ENCODE assay signal across 8 mouse cellular contexts in the genomic region with DNA sequence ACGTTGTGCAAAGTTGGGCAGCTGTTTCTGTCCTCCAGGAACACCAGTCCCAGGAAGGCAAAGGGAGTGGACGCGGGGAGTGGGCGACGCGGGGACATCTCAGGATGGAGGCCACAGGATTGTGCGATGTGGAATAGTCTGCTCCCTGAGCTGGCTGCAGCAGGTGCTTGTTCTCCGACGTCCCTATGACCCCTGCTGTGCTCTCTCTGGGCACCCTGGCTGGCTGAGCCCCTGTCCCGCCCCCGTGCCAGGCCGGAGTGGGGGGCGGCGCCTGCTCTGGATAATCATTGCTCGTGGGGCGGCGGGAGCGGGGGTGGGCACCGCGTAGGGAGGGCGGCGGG. TPM values are rescaled to one million over a fixed set of nuclear protein-coding genes. Genes with fewer than 3 reads are reported as not detected.
DNase-seq lines count a peak whose midpoint lies in the region; ATAC-seq and TF ChIP-seq lines count a peak whose summit lies in the region.

A gene (plus strand): TSS at position 280 of the 341 bp plus-strand sequence.

- peak within 1 kb of the TSS; percentile 89 for H3K4me2 ChIP-seq in heart, embryonic 13.5 days
- H3K4me2 ChIP-seq in hindbrain, embryonic 13.5 days, result peak within 1 kb of the TSS; percentile 77
- H3K4me2 ChIP-seq in liver, embryonic 15.5 days, result peak within 1 kb of the TSS; percentile 62

- intact Hi-C loops in heart, postnatal 36 days (cut with DNase I), result loop anchor here (5.0 kb wide), 1 partner anchor 70 kb away; no protein-coding TSS in a partner anchor

- no peak for TF ChIP-seq POLR2A in bone marrow macrophage, adult 2 months (IDR thresholded peaks at IDR 0.05; ENCODE audit: borderline replicate concordance, low read depth, low read length)

- peak within 1 kb of the TSS; percentile 58 for H3K4me3 ChIP-seq in heart, embryonic 13.5 days
- H3K4me3 ChIP-seq in bone marrow macrophage, adult 2 months (ENCODE audit: insufficient read depth, low read length), result peak within 1 kb of the TSS; percentile 23; the same call in 1 of the 2 replicates
- H3K4me3 ChIP-seq in hindbrain, embryonic 13.5 days, result peak within 1 kb of the TSS; percentile 55
- peak within 1 kb of the TSS; percentile 37 for H3K4me3 ChIP-seq in liver, embryonic 15.5 days (replicated peaks)

- H3K27me3 ChIP-seq in heart, embryonic 13.5 days (replicated peaks), result peaks cover 53% of the 10 kb centered on the region
- H3K27me3 ChIP-seq in hindbrain, embryonic 13.5 days, result peaks cover 45% of the 10 kb centered on the region
- H3K27me3 ChIP-seq in liver, embryonic 15.5 days, result peaks cover 34% of the 10 kb centered on the region

- no peak for DNase-seq in heart, postnatal 36 days
- no peak for DNase-seq in gastrocnemius, postnatal 10 days
- DNase-seq in gastrocnemius, adult 8-10 months (ENCODE audit: low spot score in 2 of 2), result no peak

- ATAC-seq in heart, embryonic 13.5 days (ENCODE audit: extremely low read depth, insufficient number of reproducible peaks, low FRiP score, low TSS enrichment), result no peak
- ATAC-seq in hindbrain, embryonic 13.5 days (ENCODE audit: low FRiP score), result peak; percentile 69
- ATAC-seq in liver, embryonic 15.5 days (ENCODE audit: insufficient read depth), result no peak
- no peak for ATAC-seq in cerebellum, adult (ENCODE audit: insufficient number of reproducible peaks, low FRiP score, low TSS enrichment)

- H3K27ac ChIP-seq in heart, embryonic 13.5 days (replicated peaks), result no peak within 1 kb of the TSS
- no peak within 1 kb of the TSS for H3K27ac ChIP-seq in bone marrow macrophage, adult 2 months (ENCODE audit: insufficient read depth, low read depth, low read length)
- H3K27ac ChIP-seq in hindbrain, embryonic 13.5 days, result no peak within 1 kb of the TSS
- no peak within 1 kb of the TSS for H3K27ac ChIP-seq in liver, embryonic 15.5 days (replicated peaks)

- H3K4me1 ChIP-seq in heart, embryonic 13.5 days, result peaks cover 12% of the 10 kb centered on the region
- H3K4me1 ChIP-seq in bone marrow macrophage, adult 2 months (ENCODE audit: control insufficient read depth, insufficient read depth, low read length), result no peaks in the 10 kb centered on the region
- H3K4me1 ChIP-seq in hindbrain, embryonic 13.5 days (replicated peaks), result peaks cover 15% of the 10 kb centered on the region
- no peaks in the 10 kb centered on the region; the same call in 1 of the 2 replicates for H3K4me1 ChIP-seq in liver, embryonic 15.5 days (replicated peaks)

- peak within 1 kb of the TSS; percentile 77 for H3K9ac ChIP-seq in heart, embryonic 13.5 days
- H3K9ac ChIP-seq in hindbrain, embryonic 13.5 days, result peak within 1 kb of the TSS; percentile 72
- H3K9ac ChIP-seq in liver, embryonic 15.5 days, result no peak within 1 kb of the TSS

- no peaks in the 10 kb centered on the region for H3K9me3 ChIP-seq in heart, embryonic 13.5 days
- no peaks in the 10 kb centered on the region for H3K9me3 ChIP-seq in hindbrain, embryonic 13.5 days
- H3K9me3 ChIP-seq in liver, embryonic 15.5 days (replicated peaks), result no peaks in the 10 kb centered on the region

- no peak for TF ChIP-seq CTCF in bone marrow macrophage, adult 2 months (IDR thresholded peaks at IDR 0.05; ENCODE audit: low read depth, low read length)

- WGBS in heart, embryonic 13.5 days, result 4% methylated on average over 21 of the region's 22 CpGs
- 3% methylated on average over 17 of the region's 22 CpGs for WGBS in hindbrain, embryonic 13.5 days
- 3% methylated on average over 20 of the region's 22 CpGs for WGBS in liver, embryonic 15.5 days (ENCODE audit: insufficient replicate concordance)

- H3K36me3 ChIP-seq in heart, embryonic 13.5 days, result no peaks in the 10 kb centered on the region
- H3K36me3 ChIP-seq in hindbrain, embryonic 13.5 days, result no peaks in the 10 kb centered on the region
- no peaks in the 10 kb centered on the region for H3K36me3 ChIP-seq in liver, embryonic 15.5 days (replicated peaks)

RNA-seq across cellular contexts. Expression of the gene that starts here (rescaled TPM):
- polyA plus RNA-seq in heart, embryonic 13.5 days (2015; fragmentation: Nextera tagmentation; extraction: Ambion mirVana), result 0.25 and 0.43 TPM in 2 replicates
- total RNA-seq in heart, postnatal 36 days (2021), result under 1 TPM; 0.11 to 0.14 TPM
- not detected in 2 replicates for polyA plus RNA-seq in bone marrow macrophage, adult 2 months (2012; ENCODE audit: insufficient read depth, insufficient read length, missing spikeins)
- polyA plus RNA-seq in hindbrain, embryonic 13.5 days (2015; fragmentation: Nextera tagmentation; extraction: Ambion mirVana), result 0.69 and 0.83 TPM in 2 replicates
- polyA plus RNA-seq in liver, embryonic 15.5 days (2015; fragmentation: Nextera tagmentation; extraction: Ambion mirVana), result 0.07 and 0.09 TPM in 2 replicates
- total RNA-seq in gastrocnemius, postnatal 10 days (2021), result 1 to 10 TPM; 2.9 to 3.5 TPM
- total RNA-seq in gastrocnemius, adult 8-10 months (2022), result under 1 TPM; 0.17 to 0.46 (median 0.33) TPM

Comparison
In these comparisons a context has a peak if more than half of its experiments do, and no peak if none do; other contexts are left out.
1. Peak in ATAC-seq, H3K4me3 ChIP-seq, H3K9ac ChIP-seq and H3K4me2 ChIP-seq in hindbrain, embryonic 13.5 days; RNA of the gene not detected or under 1 TPM.